In genomic region chr4:91379559-91379958, GRCm38 (mm10) we compare ENCODE assay signal across 9 mouse cellular contexts. TPM values are rescaled to one million over a fixed set of nuclear protein-coding genes. Genes with fewer than 3 reads are reported as not detected.
DNase-seq lines count a peak whose midpoint lies in the region; ATAC-seq lines count a peak whose summit lies in the region.
"Had no signal": no experiment of that assay in that cellular context is flagged by ENCODE, and none has a peak within 500 bp of the region (broad histone marks: within the 10 kb centered on the region; RNA-seq: fewer than 3 reads in every experiment).

No protein-coding gene starts in this region.

- no peaks in the 10 kb centered on the region for H3K9me3 ChIP-seq in forebrain, embryonic 11.5 days (ENCODE audit: control insufficient read depth, low read length)
- H3K9me3 ChIP-seq in limb, embryonic 13.5 days, result no peaks in the 10 kb centered on the region

- no peak overlapping the region for H3K4me3 ChIP-seq in forebrain, embryonic 11.5 days (ENCODE audit: low read depth, low read length)
- H3K4me3 ChIP-seq in limb, embryonic 13.5 days, result no peak overlapping the region
- H3K4me3 ChIP-seq: erythroblast, embryonic 14.5 days had no signal

- no peak for ATAC-seq in forebrain, embryonic 11.5 days (replicated peaks; ENCODE audit: low FRiP score)
- no peak for ATAC-seq in limb, embryonic 13.5 days (ENCODE audit: low FRiP score, low read depth)

- intact Hi-C loops in left cerebral cortex, postnatal 4 days (cut with DNase I), result loop anchor here (10.0 kb wide), 1 partner anchor 1205 kb away; no protein-coding TSS in a partner anchor

- no peaks in the 10 kb centered on the region; the same call in 1 of the 2 replicates for H3K4me1 ChIP-seq in forebrain, embryonic 11.5 days (replicated peaks; ENCODE audit: control insufficient read depth, insufficient read depth, low read length)
- H3K4me1 ChIP-seq in limb, embryonic 13.5 days, result peaks cover 12% of the 10 kb centered on the region

- peak; percentile 16 for DNase-seq in testis, postnatal 14 days (ENCODE audit: low spot score)
- no peak for DNase-seq in testis, postnatal 10 days (ENCODE audit: low spot score)
- no peak for DNase-seq in forebrain, embryonic 11.5 days (ENCODE audit: low spot score)
- no peak for DNase-seq in thymus, postnatal 36 days
- no peak for DNase-seq in left cerebral cortex, postnatal 4 days
- no peak for DNase-seq in layer of hippocampus, adult 8-10 months (ENCODE audit: low spot score in 2 of 2)
- DNase-seq: thymus, adult 18-20 months had no signal

- peaks cover 7% of the 10 kb centered on the region; the same call in 1 of the 2 replicates for H3K27me3 ChIP-seq in forebrain, embryonic 11.5 days (ENCODE audit: control insufficient read depth, insufficient read depth, low read length)
- peaks cover 39% of the 10 kb centered on the region for H3K27me3 ChIP-seq in limb, embryonic 13.5 days

- H3K4me2 ChIP-seq in forebrain, embryonic 11.5 days (ENCODE audit: low read depth, low read length, severe bottlenecking), result peak overlapping the region; percentile 20; the same call in 1 of the 2 replicates
- 0 out of 2 replicates have a peak overlapping the region, but pooled peaks have one; percentile 11 for H3K4me2 ChIP-seq in limb, embryonic 13.5 days (replicated peaks)

- H3K27ac ChIP-seq in forebrain, embryonic 11.5 days (ENCODE audit: low read depth, low read length), result no peak overlapping the region
- H3K27ac ChIP-seq in limb, embryonic 13.5 days, result no peak overlapping the region

- no peak overlapping the region for H3K9ac ChIP-seq in forebrain, embryonic 11.5 days (ENCODE audit: low read length)
- H3K9ac ChIP-seq in limb, embryonic 13.5 days, result no peak overlapping the region

- under 1% methylated on average over 9 of the region's 9 CpGs for WGBS in forebrain, embryonic 11.5 days
- 1% methylated on average over 9 of the region's 9 CpGs for WGBS in limb, embryonic 13.5 days

- no peaks in the 10 kb centered on the region for H3K36me3 ChIP-seq in forebrain, embryonic 11.5 days (ENCODE audit: control insufficient read depth, insufficient read depth, low read length)
- H3K36me3 ChIP-seq in limb, embryonic 13.5 days, result no peaks in the 10 kb centered on the region

RNA-seq across cellular contexts. Expression of gene Elavl2, which starts 21.0 kb away (rescaled TPM):
- 76.1 and 87.1 TPM in 2 replicates for polyA plus RNA-seq in forebrain, embryonic 11.5 days (2014; fragmentation: Nextera tagmentation; extraction: Ambion mirVana)
- 3.4 and 3.9 TPM in 2 replicates for polyA plus RNA-seq in limb, embryonic 13.5 days (2015; fragmentation: Nextera tagmentation; extraction: Ambion mirVana)
- total RNA-seq in left cerebral cortex, postnatal 4 days (2021), result 100 to 1,000 TPM; 172 to 173 TPM
- total RNA-seq in layer of hippocampus, adult 8-10 months (2022), result 100 to 1,000 TPM in 2 of 4 experiments, 10 to 100 TPM in 2; 80.9 to 119 (median 104) TPM
- polyA plus RNA-seq: erythroblast, embryonic 14.5 days had no signal
